Mouse (Mus musculus): ENCODE data around the gene Snd1.

Gene Snd1

DNA sequence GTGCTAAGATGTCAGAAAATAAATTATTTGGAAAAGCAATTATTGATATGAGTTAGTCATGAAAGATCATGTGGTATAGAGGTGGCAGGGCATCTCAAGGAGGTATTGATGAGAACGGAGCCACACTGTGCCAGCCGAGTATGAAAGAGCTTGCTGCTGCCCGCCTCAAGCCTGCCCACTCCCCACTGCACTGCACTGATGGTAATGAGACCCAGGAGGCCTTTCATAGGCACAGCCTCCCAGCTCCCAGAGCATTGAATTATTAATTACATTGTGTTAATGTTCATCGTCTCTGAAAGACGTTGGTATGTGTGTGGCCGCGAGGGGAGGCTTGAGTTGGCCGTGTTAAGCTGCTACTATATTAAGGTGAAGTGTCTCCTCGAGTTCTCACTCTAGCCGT is 390.2 kb downstream of the Snd1 start:
- no peak for DNase-seq (ENCODE audit: low read depth, low spot score)

DNA sequence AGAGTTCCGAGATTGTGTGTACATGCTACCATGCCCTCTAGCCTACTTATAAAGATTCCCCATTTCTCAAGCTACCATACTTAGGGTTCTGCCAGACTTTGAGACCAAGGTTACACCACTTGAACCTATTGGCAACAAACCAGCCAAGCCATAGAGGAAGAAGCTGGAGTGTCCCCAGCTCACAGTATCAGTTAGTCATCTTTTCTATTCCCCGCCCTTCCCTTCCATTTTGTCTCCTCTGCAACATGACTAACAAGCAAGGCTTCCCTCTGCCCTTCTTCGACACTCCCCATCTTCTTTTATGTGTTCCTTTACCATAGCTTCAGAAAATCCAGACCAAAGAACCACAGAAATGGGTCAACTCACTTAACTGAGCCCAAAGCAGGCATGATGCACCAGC is 391.3 kb downstream of the Snd1 start:
- no peak for DNase-seq (ENCODE audit: low read depth, low spot score)

DNA sequence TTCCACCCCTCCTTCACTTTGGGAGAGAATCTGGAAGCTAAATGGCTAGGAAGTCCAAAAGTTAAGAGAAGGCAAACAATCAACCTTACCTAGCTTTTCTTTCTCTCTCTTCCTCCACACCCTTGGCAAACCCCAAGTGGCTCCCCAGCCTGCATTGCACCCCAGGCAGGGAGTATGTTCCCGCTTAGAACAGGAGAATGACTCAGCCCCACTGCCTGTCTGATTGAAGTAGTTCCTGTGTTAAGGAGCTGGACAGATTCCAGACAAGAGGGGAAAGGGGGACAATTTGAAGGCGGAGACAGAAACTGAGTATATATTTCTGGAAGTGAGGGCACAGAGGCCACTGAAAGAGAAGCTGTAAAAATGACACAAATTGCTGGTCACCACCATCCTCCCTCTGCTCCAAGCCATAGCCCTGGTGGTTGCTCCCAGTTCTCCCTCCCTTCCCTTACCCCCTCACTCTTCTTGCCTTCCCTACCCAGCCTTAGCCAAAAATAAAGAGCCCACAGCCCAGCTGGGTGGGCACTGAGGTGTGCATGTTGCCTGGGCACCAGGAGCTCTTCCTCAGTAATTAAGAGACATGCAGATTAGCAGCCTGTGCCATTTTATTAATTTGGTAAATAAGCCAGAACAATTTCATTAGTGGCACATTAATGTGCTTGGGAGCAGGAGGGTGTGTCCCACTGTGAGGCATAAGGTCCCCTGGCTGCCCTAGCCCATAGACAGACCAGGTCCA is 392.7 kb downstream of the Snd1 start:
- DNase-seq (ENCODE audit: low read depth, low spot score): no peak

DNA sequence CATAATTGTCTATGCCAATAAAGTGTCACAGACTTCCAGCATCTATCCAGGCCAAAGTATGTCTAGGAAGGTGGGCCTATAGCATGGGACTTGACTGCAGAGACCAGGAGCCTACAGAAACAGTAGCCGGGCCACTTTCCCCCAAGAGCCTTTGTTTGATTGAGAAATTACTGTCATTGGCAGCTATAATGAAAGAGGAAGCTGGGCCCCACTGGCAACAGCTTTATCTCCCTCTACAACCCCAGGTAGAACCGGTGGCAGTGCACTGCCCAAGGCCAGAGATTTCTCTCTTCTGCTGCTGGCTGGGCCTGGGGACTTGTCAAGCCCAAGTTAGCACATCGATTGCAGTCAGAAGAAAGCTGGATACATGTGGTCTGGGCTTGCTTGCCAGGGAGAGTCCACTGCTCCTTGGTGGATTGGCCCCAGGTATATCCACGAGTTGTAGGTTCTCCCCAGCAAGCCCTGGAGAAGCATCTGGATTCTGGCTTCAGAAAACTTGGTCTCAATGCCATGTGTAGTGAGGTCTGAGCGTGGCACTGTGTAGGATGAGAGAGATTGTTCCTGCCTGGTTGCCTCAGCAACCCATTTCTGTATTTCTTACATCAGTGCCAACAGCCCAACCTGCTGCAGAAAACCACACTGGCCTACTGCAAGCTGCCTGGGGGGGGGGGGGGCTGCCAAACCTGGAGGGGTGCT is 396.9 kb downstream of the Snd1 start:
- DNase-seq (ENCODE audit: low read depth, low spot score): no peak

DNA sequence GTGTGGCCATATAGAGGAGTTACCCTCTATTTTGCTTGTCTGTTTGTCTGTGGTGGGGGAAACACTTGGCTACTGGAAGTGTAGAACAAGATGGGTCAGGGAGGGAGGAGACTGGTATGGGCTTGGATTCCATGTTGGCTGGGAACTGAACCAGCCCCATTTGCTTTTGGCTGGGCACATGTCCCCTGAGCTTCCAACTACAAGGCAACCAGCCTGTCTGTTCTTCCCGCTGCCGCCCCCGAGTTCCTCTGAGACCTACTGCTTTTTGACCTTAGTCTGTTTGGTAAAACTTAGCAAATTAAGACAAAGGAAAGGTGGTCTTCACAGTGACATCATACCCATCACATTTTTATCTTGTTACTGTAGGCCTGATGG is 397.5 kb downstream of the Snd1 start:
- DNase-seq (ENCODE audit: low read depth, low spot score): no peak

DNA sequence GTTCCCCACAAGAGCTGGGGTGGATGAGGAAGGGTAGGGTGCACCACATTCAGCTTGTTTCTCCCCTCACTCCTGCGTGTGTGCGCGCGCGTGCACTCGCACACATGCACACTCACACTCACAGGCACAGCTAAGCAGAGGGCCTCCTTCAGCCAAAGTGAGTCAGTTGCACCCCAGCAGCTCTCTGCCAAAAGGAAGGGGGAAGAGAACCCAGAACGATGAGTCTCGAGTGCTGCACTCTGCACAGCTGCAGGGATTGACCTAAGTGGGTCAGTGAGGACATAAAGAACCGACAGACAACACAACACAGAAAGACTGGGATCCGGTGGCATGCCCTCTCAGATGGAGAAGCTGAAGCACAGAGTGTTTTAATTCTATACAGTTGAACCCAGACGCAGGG is 399.1 kb downstream of the Snd1 start:
- DNase-seq (ENCODE audit: low read depth, low spot score): no peak

DNA sequence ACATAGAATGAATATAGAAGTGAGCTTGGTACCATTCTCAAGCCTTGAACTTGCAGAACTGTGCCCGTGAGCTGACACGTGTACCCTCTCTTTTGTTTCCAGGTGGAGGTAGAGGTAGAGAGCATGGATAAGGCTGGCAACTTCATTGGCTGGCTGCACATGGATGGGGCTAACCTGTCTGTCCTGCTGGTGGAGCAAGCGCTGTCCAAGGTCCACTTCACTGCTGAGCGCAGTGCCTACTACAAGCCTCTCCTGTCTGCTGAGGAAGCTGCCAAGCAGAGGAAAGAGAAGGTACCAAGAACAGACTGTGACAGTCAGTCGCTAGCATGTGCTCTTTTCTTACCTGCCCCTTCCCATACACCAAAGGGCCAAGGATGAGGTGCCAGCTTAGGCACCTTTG is 399.8 kb downstream of the Snd1 start:
- DNase-seq (ENCODE audit: low read depth, low spot score): no peak

DNA sequence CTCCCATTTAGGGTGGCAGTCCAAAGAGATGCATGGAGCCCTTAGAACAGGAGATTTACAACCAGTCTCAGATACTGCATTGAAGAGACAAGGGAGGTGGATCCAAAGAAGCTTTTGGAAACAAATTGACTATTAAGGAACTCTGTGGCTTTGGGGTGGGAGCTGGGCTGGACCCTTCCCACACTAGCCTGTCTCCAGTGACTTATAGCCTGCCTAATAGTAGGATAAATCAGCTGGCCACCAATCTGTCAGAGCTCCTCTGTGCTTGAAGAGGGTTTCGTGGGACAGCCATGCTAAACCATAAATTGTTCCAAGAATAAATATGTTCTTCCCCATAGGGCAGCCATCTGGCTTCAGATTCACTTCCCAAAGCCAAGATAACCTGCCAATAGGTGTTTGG is 400.4 kb downstream of the Snd1 start:
- no peak for DNase-seq (ENCODE audit: low read depth, low spot score)

DNA sequence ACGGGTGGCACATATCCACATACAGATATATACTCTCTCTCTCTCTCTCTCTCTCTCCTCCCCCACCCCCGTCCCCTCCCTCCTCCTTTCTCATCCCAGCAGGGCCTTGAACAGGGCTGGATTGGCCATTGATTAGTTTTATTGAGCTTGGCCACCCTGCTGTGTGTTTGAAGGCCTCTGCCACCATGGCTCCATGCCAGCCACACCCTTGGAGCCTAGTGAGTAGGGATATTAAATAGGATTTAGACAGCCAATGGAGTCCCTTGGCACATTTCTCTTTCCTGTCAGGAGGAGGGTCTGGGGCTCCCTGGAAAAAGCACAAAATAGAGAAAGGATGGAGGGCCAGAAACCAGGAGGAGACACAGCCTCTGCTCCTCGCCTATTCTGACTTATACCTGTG is 401.6 kb downstream of the Snd1 start:
- DNase-seq (ENCODE audit: low read depth, low spot score): no peak

DNA sequence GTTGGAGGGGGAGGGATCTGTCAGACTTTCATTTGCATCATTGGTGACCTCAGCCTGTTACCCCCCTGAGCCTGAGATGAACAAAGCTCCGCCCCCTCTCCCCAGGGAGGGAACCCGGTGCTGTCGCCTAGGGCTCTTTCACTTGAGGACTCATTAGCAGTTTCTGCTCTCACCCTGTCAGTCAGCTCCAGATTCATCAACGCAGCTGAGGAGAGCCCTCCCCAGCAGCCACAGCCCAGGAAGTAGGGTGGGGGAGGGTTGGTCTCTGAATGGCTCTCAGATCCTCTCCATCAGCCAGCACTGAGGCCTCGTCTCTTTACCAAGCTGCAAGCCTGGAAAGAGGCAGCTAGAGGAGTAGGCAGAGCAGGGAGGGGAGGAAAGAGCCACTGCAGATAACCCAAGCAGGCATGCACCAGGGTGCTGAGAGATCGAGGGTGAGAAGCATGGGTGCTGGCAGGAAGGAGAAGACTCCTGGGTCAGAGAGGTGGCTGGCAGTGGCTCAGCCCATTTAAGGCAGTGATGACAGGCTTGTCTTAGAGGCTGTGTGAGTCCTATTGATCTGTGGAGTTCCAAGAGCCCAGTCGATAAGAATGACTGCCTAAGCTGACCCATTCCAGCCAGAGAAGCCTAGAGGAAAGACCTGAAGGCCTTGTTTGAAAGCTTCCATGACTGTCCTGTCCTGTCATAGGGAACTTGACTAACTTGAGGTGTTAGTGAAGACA is 403.2 kb downstream of the Snd1 start:
- no peak for DNase-seq (ENCODE audit: low read depth, low spot score)

DNA sequence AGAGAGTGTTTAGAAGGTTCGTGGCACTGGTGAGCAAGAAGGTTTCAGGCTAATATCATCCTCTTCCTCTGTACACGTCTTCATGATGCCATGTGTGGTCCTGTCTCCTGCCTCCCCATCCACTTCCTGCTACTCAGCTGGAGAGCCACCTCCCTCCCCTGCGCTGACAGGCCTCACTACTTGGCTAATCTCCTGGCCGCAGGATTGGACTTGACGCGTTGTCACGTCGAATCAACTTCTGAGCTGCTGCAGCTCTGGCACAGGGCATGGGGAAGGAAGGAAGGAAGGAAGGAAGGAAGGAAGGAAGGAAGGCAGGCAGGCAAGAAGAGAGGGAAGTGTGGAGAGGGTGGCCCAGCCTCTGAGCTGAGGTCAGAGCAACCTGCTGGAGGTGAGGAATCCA is 404.4 kb downstream of the Snd1 start:
- DNase-seq (ENCODE audit: low read depth, low spot score): no peak

DNA sequence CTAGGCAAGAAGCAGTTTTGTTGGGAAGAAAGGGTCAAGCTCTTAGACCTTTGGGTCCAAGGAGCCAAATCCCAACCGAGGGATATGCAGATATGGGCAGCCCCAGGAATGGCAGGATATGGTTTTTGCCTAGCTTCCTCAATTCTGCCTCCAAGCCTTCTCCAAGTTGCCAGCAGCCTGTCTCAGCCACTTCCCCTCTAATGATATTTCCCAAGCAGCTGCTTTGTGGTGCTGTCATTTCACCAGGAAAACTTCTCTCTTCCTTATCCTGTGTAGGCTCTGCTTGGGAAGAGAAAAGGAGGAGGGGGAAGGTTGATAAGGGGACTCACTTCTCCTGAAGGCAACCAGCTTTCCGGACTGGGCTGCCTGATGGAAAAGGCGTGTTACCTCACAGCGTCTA is 406.0 kb downstream of the Snd1 start:
- no peak for DNase-seq (ENCODE audit: low read depth, low spot score)

DNA sequence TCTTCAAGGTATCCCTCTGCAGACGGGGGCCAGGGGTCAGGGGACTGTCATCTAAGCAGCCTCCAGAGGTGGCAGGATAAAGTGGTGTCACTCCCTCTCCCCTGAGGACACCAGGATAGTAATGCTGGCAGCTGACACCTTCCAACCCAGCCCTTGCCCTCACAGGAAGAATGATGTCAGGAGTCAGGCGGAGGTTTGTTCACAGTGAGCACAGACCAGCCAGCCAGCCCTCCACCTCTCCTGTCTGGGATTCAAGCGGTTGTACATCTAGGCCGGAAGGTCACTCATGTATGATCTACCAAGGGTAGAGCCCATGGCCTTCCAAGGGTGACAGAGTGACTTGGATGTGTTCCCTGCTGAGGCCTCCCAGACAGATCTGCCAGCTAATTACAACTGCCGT is 408.6 kb downstream of the Snd1 start:
- no peak for DNase-seq (ENCODE audit: low read depth, low spot score)

DNA sequence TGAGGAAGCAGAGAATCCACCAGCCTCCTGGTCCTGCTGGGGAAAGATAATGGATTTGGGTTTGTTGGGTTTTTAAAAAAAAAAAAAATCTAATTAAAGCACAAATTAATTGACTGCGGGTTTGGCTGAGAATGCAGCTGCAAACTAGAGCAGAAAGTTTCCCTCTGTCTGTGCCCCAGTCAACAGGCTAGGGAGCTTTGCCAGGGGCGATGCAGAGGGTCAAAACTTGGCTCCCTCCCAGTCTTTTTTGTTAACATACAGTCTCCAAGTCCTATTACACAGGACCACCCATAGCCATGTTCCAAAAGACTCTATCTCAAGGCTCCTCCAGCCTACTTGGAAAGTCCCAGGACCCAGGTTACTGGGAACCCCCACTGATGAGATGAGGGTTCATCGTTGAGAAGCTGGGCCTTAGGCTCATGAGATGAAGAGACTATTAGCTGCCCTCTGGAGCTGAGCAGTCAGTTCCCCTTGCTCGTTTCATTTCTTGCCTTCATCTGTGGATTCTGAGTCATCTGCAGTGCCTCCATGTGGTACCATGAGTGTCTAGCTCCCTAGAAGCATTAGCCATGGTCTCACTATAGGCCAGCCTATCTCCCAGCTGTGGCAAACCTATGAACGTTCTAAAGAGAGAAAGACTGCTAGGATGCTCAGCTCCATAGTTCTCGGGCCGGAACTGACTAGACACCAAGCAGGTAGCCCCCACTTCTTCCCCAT is 411.9 kb downstream of the Snd1 start:
- no peak for DNase-seq (ENCODE audit: low read depth, low spot score)

DNA sequence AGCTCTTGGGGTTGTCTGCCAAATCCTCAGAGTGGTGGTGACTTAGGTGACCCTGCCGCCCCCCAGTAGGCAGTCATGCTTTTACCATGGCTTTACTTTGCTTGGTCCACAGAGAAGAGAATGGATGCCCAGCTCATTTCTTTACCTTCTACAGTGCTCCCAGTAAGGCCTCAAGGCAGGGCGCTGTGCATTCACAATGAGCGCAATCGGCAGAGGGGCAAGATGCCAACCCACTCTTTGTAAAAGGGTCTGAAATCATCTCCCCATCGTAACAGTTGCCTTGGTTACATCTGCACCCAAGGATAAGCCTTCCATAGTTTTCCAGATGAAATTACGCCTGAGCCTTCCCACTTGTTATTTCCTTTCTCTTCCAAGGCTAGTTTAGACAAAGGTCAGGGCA is 415.5 kb downstream of the Snd1 start:
- no peak for DNase-seq (ENCODE audit: low read depth, low spot score)

DNA sequence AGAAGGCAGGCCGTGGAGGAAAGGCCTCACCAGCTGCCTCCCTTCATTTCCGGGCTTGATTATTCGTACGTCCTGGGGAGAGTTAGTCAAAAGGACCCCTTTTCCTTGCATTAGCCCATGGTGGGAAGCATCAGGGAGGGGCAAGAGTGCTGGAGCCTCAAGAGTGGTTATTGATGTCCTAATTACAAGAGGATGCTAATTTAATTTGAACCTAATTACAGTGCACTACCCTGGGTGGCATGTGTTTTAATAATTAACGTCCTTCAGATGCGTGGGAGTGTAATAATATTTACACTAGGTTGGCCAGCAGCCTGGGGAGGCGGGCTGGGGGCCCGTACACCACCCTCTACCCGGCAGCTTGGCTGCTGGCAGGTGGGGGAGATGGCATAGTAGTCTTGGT is 416.5 kb downstream of the Snd1 start:
- no peak for DNase-seq (ENCODE audit: low read depth, low spot score)

DNA sequence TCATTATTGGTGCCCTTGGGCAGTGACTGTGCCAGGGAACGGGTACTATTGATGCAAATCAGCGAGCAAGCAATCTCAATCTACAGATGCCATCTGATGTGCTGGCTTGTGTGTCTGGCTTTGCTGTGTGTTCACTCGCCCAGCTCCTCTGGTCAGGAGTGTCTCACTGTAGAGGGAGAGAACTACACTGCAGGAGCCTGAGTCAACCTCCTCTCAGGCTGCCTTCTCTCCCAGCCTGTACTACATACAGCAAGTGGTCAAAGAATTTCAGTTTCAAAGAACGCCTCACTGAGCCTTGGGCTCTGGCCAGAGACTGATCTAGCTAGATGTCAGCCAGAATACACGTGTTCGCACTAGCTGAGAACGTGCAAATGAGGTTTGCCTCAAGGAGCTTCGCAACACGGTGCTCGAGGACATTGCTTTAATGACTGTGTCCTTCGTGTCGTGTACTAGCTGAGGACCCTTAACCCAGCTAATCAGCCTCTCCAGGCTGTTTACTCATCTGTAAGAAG is 420.1 kb downstream of the Snd1 start:
- DNase-seq (ENCODE audit: low read depth, low spot score): no peak

DNA sequence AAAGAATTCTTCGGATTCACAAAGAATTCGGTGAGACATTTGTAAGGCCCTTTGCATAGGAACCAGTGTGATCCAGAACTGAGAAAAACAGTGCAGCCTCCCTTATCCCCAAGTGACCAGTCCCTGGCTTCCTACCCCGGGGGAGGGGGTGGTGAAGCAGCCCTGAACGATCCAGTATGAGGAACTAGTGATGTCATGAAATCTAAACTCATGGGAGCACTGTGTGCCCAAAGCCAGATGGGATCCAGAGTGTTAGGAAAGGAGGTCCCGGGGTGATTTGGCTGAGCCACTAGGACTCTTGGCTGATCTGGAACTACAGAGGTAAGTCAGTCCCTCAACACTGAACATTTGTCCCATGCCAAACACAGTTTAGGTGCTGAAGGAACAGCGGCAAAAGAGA is 420.8 kb downstream of the Snd1 start:
- peak; percentile 16 for DNase-seq (ENCODE audit: low read depth, low spot score)

DNA sequence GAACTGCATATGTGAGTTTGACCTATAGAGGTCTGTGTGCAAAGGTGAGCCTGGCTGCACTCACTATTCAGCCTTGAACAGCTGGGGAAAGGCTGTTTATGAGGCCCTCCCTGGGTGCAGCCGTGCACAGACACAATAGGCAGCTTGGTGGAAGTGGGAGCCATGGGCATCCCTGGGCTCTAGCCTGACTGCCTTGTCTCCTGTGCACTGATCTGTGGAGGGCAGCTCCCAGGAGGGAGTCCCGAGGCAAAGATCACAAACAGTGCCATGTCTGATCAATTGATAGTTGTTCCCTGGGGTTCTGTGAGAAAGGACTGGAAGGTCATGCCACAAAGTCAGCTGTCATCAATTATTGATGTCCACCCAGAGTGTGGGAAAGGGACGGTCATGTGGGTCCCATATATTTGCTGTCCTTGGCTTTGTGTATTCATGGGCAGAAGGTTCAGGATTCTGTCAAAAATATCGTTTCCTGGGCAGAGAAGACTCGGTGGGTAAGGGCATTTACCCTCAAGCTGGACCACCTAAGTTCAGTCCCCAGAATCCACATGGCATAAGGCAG is 421.9 kb downstream of the Snd1 start:
- DNase-seq (ENCODE audit: low read depth, low spot score): no peak

DNA sequence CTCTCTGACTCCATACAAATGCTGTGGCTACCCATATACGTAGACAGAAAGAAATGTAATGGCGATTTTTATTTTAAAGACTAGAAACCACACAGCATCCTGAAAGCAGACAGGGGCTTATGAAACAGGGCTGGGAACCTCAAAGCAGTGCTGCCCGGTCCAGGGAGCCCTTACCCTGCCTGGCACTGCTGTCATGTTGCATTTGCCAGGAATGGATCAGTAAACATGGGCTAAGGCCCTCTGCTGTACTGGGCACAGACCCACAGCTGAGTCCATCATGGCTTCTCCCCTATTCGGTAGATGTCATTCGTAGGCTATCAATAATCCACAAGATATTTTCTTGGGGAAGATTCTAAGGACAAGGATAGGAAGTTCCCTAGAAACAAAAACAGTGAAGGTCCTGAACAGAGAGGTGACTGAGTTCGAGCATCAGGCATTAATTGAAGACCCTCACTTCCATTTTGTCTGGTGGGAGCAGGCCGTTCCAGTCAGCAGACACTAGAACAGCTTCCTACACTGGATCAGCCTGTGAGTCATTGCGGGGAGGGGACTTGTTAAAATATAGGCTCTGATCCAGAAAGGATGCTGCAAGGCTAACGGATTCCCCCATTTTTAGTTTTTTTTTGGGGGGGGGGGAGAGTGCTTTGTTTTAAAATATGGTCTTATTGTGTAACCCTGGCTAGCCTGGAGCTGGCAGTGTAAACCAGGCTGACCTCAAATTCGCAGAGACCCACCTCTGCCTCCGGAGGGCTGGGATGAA is 422.6 kb downstream of the Snd1 start:
- no peak for DNase-seq (ENCODE audit: low read depth, low spot score)

DNA sequence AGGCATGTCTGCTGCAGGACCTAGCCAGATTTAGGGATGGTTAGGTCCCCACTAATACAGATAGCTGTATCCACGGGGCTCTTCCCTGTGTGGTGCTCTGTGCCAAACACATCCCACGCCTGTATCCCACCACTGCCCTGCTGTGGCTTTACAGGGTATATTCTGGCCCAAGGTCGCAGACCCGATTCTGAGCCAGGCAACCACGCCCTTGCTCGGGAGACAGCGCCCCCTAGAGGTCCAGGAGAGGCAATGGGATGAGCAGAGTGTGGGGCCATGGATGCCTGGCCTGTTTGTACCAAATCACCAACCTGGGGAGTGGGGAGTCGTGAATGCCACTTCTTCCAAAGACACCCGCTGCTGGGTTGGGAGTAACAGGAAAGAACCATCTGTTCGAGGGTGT is 423.9 kb downstream of the Snd1 start:
- DNase-seq (ENCODE audit: low read depth, low spot score): no peak
